Mouse (Mus musculus) limb, embryonic 11.5 days (tissue): ENCODE results near the gene Stat5b. TPM values are rescaled to one million over a fixed set of nuclear protein-coding genes. Genes with fewer than 3 reads are reported as not detected.

ENCODE experiments used
- ATAC-seq: fragments of 200-750 bp; cut with Nextera tagmentation; 2 replicates; pipeline ENCODE4 v1.8.0; 2017; ENCODE audit warnings: low read depth; ENCODE audit not compliant: insufficient number of reproducible peaks, low FRiP score, low TSS enrichment
- DNase-seq: peaks from one replicate; pipeline ENCODE4 v3.0.0-alpha.2; 2015; ENCODE audit warnings: low spot score
- H3K27ac ChIP-seq: fragments of 300-500 bp; sonication (generic); replicated peaks from 2 replicates; pipeline ENCODE4 v1.5.1; 2014; ENCODE audit warnings: low read depth, mild to moderate bottlenecking, low read length
- H3K27me3 ChIP-seq: fragments of 300-500 bp; sonication (generic); 2 replicates; pipeline ENCODE4 v1.6.1; 2014; ENCODE audit warnings: mild to moderate bottlenecking, low read length, mixed read lengths; ENCODE audit not compliant: control insufficient read depth, insufficient read depth
- H3K36me3 ChIP-seq: fragments of 300-500 bp; sonication (generic); 2 replicates; pipeline ENCODE4 v1.6.1; 2014; ENCODE audit warnings: mild to moderate bottlenecking, low read length, moderate library complexity, mixed read lengths; ENCODE audit not compliant: control insufficient read depth, insufficient read depth
- H3K4me1 ChIP-seq: fragments of 300-500 bp; sonication (generic); 2 replicates; pipeline ENCODE4 v1.6.1; 2014; ENCODE audit warnings: low read length, mixed read lengths; ENCODE audit not compliant: control insufficient read depth, insufficient read depth
- H3K4me2 ChIP-seq: fragments of 300-500 bp; sonication (generic); 2 replicates; pipeline ENCODE4 v1.6.1; 2014; ENCODE audit warnings: low read depth, mild to moderate bottlenecking, moderate library complexity; ENCODE audit not compliant: severe bottlenecking
- H3K4me3 ChIP-seq: fragments of 300-500 bp; sonication (generic); 2 replicates; pipeline ENCODE4 v1.5.1; 2014; ENCODE audit warnings: low read depth, low read length
- H3K9ac ChIP-seq: fragments of 300-500 bp; sonication (generic); 2 replicates; pipeline ENCODE4 v1.6.1; 2014; ENCODE audit warnings: mild to moderate bottlenecking, low read length
- H3K9me3 ChIP-seq: fragments of 300-500 bp; sonication (generic); 2 replicates; pipeline ENCODE4 v1.6.1; 2016; ENCODE audit warnings: low read length; ENCODE audit not compliant: control insufficient read depth
- WGBS: fragments of 180-500 bp; shearing (Covaris S2); extraction: QIAGEN DNeasy Blood & Tissue Kit; methylation state at CpG from one replicate; pipeline ENCODE4 v1.1.7; 2014; 5-methylcytosine and 5-hydroxymethylcytosine counted together
- polyA plus RNA-seq: library from polyadenylated mRNA; unstranded; fragments of >200 nt; fragmentation: Nextera tagmentation; extraction: Ambion mirVana; gene quantifications from 2 replicates; pipeline ENCODE4 v1.2.1, GENCODE M21; 2014

Stat5b gene
- polyA plus RNA-seq, 1 experiment from 2014 or later, result 16.9 TPM

- ATAC-seq (no peak), DNase-seq (no peak)
- Histone ChIP-seq H3K36me3 (no peaks in the 10 kb centered on the region), H3K4me3 (no peak overlapping the region), H3K27ac (no peak overlapping the region), H3K27me3 (no peaks in the 10 kb centered on the region), H3K9ac (no peak overlapping the region), H3K4me2 (no peak overlapping the region), H3K9me3 (no peaks in the 10 kb centered on the region), H3K4me1 (peaks cover 8% of the 10 kb centered on the region)
- 86% methylated on average over 3 of the region's 3 CpGs for WGBS
Observed at GRCm38 (mm10) chr11:100789702-100790101, 60.8 kb downstream of the Stat5b start.

GRCm38 (mm10) chr11:100785774-100786173 lies 64.8 kb downstream of the Stat5b start:
- ATAC-seq, result no peak
- H3K4me2 ChIP-seq, result no peak overlapping the region
- WGBS, result 93% methylated on average over 2 of the region's 2 CpGs

GRCm38 (mm10) chr11:100784286-100784685 lies 66.2 kb downstream of the Stat5b start:
- Histone ChIP-seq H3K27ac (no peak overlapping the region), H3K9ac (no peak overlapping the region), H3K36me3 (peaks cover 2% of the 10 kb centered on the region; the same call in 1 of the 2 replicates), H3K27me3 (no peaks in the 10 kb centered on the region), H3K4me1 (peaks cover 8% of the 10 kb centered on the region), H3K4me3 (no peak overlapping the region), H3K4me2 (no peak overlapping the region), H3K9me3 (no peaks in the 10 kb centered on the region)
- WGBS, result 87% methylated on average over 8 of the region's 8 CpGs
- DNase-seq, result no peak
- ATAC-seq, result no peak

More at GRCm38 (mm10) chr11:100785774-100786173, 64.8 kb downstream of the Stat5b start:
- H3K27me3 ChIP-seq, result no peaks in the 10 kb centered on the region
- peaks cover 2% of the 10 kb centered on the region; the same call in 1 of the 2 replicates for H3K36me3 ChIP-seq
- DNase-seq, result no peak
- no peaks in the 10 kb centered on the region for H3K9me3 ChIP-seq
- H3K27ac ChIP-seq, result no peak overlapping the region
- peaks cover 8% of the 10 kb centered on the region for H3K4me1 ChIP-seq
- H3K4me3 ChIP-seq, result no peak overlapping the region
- no peak overlapping the region for H3K9ac ChIP-seq

GRCm38 (mm10) chr11:100782568-100782967 lies 68.0 kb downstream of the Stat5b start:
- Histone ChIP-seq H3K27me3 (no peaks in the 10 kb centered on the region), H3K4me1 (0 out of 2 replicates have a peak, but pooled peaks cover 3% of the 10 kb centered on the region), H3K9me3 (no peaks in the 10 kb centered on the region), H3K4me2 (no peak overlapping the region), H3K4me3 (no peak overlapping the region), H3K36me3 (peaks cover 2% of the 10 kb centered on the region; the same call in 1 of the 2 replicates), H3K9ac (no peak overlapping the region), H3K27ac (no peak overlapping the region)
- no peak for ATAC-seq
- WGBS, result 90% methylated on average over 13 of the region's 13 CpGs
- no peak for DNase-seq

- ATAC-seq (no peak), DNase-seq (no peak)
- H3K9me3 ChIP-seq, result no peaks in the 10 kb centered on the region
- no peak overlapping the region for H3K27ac ChIP-seq
- no peak overlapping the region for H3K9ac ChIP-seq
- no peak overlapping the region for H3K4me3 ChIP-seq
- H3K36me3 ChIP-seq, result peaks cover 2% of the 10 kb centered on the region; the same call in 1 of the 2 replicates
- no peaks in the 10 kb centered on the region for H3K4me1 ChIP-seq
- no peaks in the 10 kb centered on the region for H3K27me3 ChIP-seq
- H3K4me2 ChIP-seq, result no peak overlapping the region
- WGBS, result 89% methylated on average over 15 of the region's 15 CpGs
Observed at GRCm38 (mm10) chr11:100781763-100782475, 68.6 kb downstream of the Stat5b start.

GRCm38 (mm10) chr11:100780247-100780646 lies 70.3 kb downstream of the Stat5b start:
- Histone ChIP-seq H3K4me2 (no peak overlapping the region), H3K9me3 (no peaks in the 10 kb centered on the region), H3K4me1 (no peaks in the 10 kb centered on the region), H3K36me3 (peaks cover 2% of the 10 kb centered on the region; the same call in 1 of the 2 replicates), H3K9ac (no peak overlapping the region), H3K27me3 (no peaks in the 10 kb centered on the region), H3K27ac (no peak overlapping the region), H3K4me3 (no peak overlapping the region)
- no peak for DNase-seq
- WGBS, result 80% methylated on average over 8 of the region's 8 CpGs
- no peak for ATAC-seq

- ATAC-seq (no peak), DNase-seq (no peak)
- no peaks in the 10 kb centered on the region for H3K4me1 ChIP-seq
- no peak overlapping the region for H3K9ac ChIP-seq
- no peak overlapping the region for H3K4me2 ChIP-seq
- no peak overlapping the region for H3K4me3 ChIP-seq
- H3K9me3 ChIP-seq, result no peaks in the 10 kb centered on the region
- no peaks in the 10 kb centered on the region for H3K27me3 ChIP-seq
- H3K36me3 ChIP-seq, result peaks cover 2% of the 10 kb centered on the region; the same call in 1 of the 2 replicates
- WGBS, result 74% methylated on average over 3 of the region's 3 CpGs
- H3K27ac ChIP-seq, result no peak overlapping the region
Observed at GRCm38 (mm10) chr11:100778069-100778468, 72.5 kb downstream of the Stat5b start.

GRCm38 (mm10) chr11:100775921-100776320 lies 74.6 kb downstream of the Stat5b start:
- Histone ChIP-seq H3K4me3 (no peak overlapping the region), H3K27me3 (no peaks in the 10 kb centered on the region), H3K9me3 (no peaks in the 10 kb centered on the region), H3K27ac (no peak overlapping the region), H3K9ac (no peak overlapping the region), H3K4me2 (no peak overlapping the region), H3K36me3 (no peaks in the 10 kb centered on the region), H3K4me1 (no peaks in the 10 kb centered on the region)
- ATAC-seq, result no peak
- DNase-seq, result no peak
- WGBS, result 89% methylated on average over 10 of the region's 10 CpGs
